Mouse (Mus musculus): ENCODE data around the gene Srms.

The Srms gene

GRCm38 (mm10) chr2:181213021-181213445, at the start of gene Srms:
Gene Srms (minus strand): TSS chr2:181213185.
- DNase-seq (ENCODE audit: low spot score in 2 of 2) = peak in 1 of 2 experiments; percentile 16

- DNase-seq (ENCODE audit: low spot score in 2 of 2) = no peak
Observed at GRCm38 (mm10) chr2:181253248-181253647, 40.3 kb upstream of the Srms start.

- DNase-seq (ENCODE audit: low spot score in 2 of 2) = no peak
Observed at GRCm38 (mm10) chr2:181251841-181252240, 38.9 kb upstream of the Srms start.

GRCm38 (mm10) chr2:181249217-181249616, 36.2 kb upstream of the Srms start:
- no peak for DNase-seq (ENCODE audit: low spot score in 2 of 2)

GRCm38 (mm10) chr2:181245031-181245430, 32.0 kb upstream of the Srms start:
- no peak for DNase-seq (ENCODE audit: low spot score in 2 of 2)

GRCm38 (mm10) chr2:181243706-181244394, 30.9 kb upstream of the Srms start:
- peak; percentile 26 to 49 for DNase-seq (ENCODE audit: low spot score in 2 of 2)

GRCm38 (mm10) chr2:181242314-181242665, 29.3 kb upstream of the Srms start:
- no peak for DNase-seq (ENCODE audit: low spot score in 2 of 2)

- peak; percentile 66 to 70 for DNase-seq (ENCODE audit: low spot score in 2 of 2)
Observed at GRCm38 (mm10) chr2:181241602-181242313, 28.8 kb upstream of the Srms start, which contains the start of gene Helz2. Gene Helz2 (minus strand): TSS chr2:181242027.

- DNase-seq (ENCODE audit: low spot score in 2 of 2) = no peak
Observed at GRCm38 (mm10) chr2:181240806-181241440, 27.9 kb upstream of the Srms start.

GRCm38 (mm10) chr2:181239261-181239660, 26.3 kb upstream of the Srms start:
- no peak for DNase-seq (ENCODE audit: low spot score in 2 of 2)

GRCm38 (mm10) chr2:181238861-181239260, 25.9 kb upstream of the Srms start:
- DNase-seq (ENCODE audit: low spot score in 2 of 2) = no peak

- no peak for DNase-seq (ENCODE audit: low spot score in 2 of 2)
Observed at GRCm38 (mm10) chr2:181238091-181238610, 25.2 kb upstream of the Srms start.

- no peak for DNase-seq (ENCODE audit: low spot score in 2 of 2)
Observed at GRCm38 (mm10) chr2:181237251-181238014, 24.4 kb upstream of the Srms start.

- DNase-seq (ENCODE audit: low spot score in 2 of 2) = no peak
Observed at GRCm38 (mm10) chr2:181235681-181236566, 22.9 kb upstream of the Srms start.

- DNase-seq (ENCODE audit: low spot score in 2 of 2) = no peak
Observed at GRCm38 (mm10) chr2:181234680-181235079, 21.7 kb upstream of the Srms start.

- no peak for DNase-seq (ENCODE audit: low spot score in 2 of 2)
Observed at GRCm38 (mm10) chr2:181233443-181233842, 20.5 kb upstream of the Srms start.

- DNase-seq (ENCODE audit: low spot score in 2 of 2) = no peak
Observed at GRCm38 (mm10) chr2:181231171-181231570, 18.2 kb upstream of the Srms start.

GRCm38 (mm10) chr2:181228335-181228734, 15.3 kb upstream of the Srms start:
- DNase-seq (ENCODE audit: low spot score in 2 of 2) = no peak

- DNase-seq (ENCODE audit: low spot score in 2 of 2) = no peak
Observed at GRCm38 (mm10) chr2:181227122-181227521, 14.1 kb upstream of the Srms start.

GRCm38 (mm10) chr2:181224994-181225393, 12.0 kb upstream of the Srms start:
- DNase-seq (ENCODE audit: low spot score in 2 of 2) = no peak

GRCm38 (mm10) chr2:181220361-181220760, 7.4 kb upstream of the Srms start:
- DNase-seq (ENCODE audit: low spot score in 2 of 2) = no peak
